Mouse (Mus musculus): ENCODE measurements around the gene Slc6a12. TPM values are rescaled to one million over a fixed set of nuclear protein-coding genes. Genes with fewer than 3 reads are reported as not detected.

Gene Slc6a12
- polyA plus RNA-seq, 1 experiment, result 1.7 TPM

GRCm38 (mm10) chr6:121343771-121344123, 871 bp downstream of the Slc6a12 start:
- H3K4me3 ChIP-seq (ENCODE audit: control insufficient read depth, low read depth, low read length), result no peak overlapping the region
- TF ChIP-seq CTCF (IDR thresholded peaks at IDR 0.05; ENCODE audit: control insufficient read depth, insufficient read depth, insufficient replicate concordance, low read depth, low read length), result no peak
- no peak for TF ChIP-seq POLR2A (IDR thresholded peaks at IDR 0.05; ENCODE audit: control insufficient read depth, low read depth, low read length)
- peaks cover 2% of the 10 kb centered on the region for H3K4me1 ChIP-seq (ENCODE audit: control insufficient read depth, insufficient read depth, low read length)
- H3K27me3 ChIP-seq (ENCODE audit: control insufficient read depth, insufficient read depth, low read length), result no peaks in the 10 kb centered on the region
- no peaks in the 10 kb centered on the region for H3K36me3 ChIP-seq (ENCODE audit: control insufficient read depth, insufficient read depth, low read length)
- no peak overlapping the region for H3K27ac ChIP-seq (ENCODE audit: control insufficient read depth, insufficient read depth, low read depth, low read length)

DNA sequence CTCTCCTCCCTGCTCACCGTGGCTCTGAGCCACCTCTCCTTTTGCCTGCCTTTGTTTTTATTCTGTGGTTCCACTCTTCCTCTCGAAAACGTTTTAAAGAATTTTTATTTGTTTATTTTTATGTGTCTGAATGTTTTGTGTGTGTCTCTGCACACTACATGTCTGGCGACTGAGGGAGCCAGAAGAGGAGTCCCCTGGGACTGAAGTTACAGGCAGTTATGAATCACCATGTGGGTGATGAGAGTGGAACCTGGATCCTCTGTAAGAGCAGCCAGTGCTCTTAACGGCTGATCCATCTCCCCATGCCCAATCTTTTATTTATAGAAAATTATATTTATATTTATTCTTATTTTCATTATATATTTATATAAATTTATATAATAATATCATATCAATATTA, 1.5 kb downstream of the Slc6a12 start:
- H3K27ac ChIP-seq (ENCODE audit: control insufficient read depth, insufficient read depth, low read depth, low read length), result no peak overlapping the region
- H3K27me3 ChIP-seq (ENCODE audit: control insufficient read depth, insufficient read depth, low read length), result no peaks in the 10 kb centered on the region
- TF ChIP-seq CTCF (IDR thresholded peaks at IDR 0.05; ENCODE audit: control insufficient read depth, insufficient read depth, insufficient replicate concordance, low read depth, low read length) (no peak), POLR2A (IDR thresholded peaks at IDR 0.05; ENCODE audit: control insufficient read depth, low read depth, low read length) (no peak)
- H3K36me3 ChIP-seq (ENCODE audit: control insufficient read depth, insufficient read depth, low read length), result no peaks in the 10 kb centered on the region
- H3K4me3 ChIP-seq (ENCODE audit: control insufficient read depth, low read depth, low read length), result no peak overlapping the region
- peaks cover 2% of the 10 kb centered on the region for H3K4me1 ChIP-seq (ENCODE audit: control insufficient read depth, insufficient read depth, low read length)

DNA sequence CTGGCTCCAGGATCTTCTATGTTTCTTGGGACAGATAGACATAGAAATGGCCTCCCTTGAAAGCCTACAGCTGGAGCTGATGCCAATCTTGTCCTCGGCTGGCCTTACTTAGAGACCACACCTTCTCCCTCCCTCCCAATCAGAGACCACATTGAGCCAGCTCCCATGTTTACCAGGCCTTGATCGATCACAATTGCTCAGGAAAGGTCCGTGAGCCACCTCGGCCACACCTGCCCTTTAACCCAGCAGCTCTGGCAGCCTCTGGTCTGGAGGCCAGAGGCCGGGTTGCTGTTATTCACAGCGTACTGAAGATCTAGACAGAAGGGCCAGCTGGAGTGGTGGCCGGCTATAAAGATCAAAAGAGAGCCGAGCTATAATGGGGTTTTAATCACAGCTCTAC, 3.6 kb downstream of the Slc6a12 start:
- Histone ChIP-seq H3K4me3 (ENCODE audit: control insufficient read depth, low read depth, low read length) (no peak overlapping the region), H3K36me3 (ENCODE audit: control insufficient read depth, insufficient read depth, low read length) (no peaks in the 10 kb centered on the region), H3K27me3 (ENCODE audit: control insufficient read depth, insufficient read depth, low read length) (no peaks in the 10 kb centered on the region), H3K4me1 (ENCODE audit: control insufficient read depth, insufficient read depth, low read length) (peaks cover 2% of the 10 kb centered on the region), H3K27ac (ENCODE audit: control insufficient read depth, insufficient read depth, low read depth, low read length) (no peak overlapping the region)
- TF ChIP-seq POLR2A (IDR thresholded peaks at IDR 0.05; ENCODE audit: control insufficient read depth, low read depth, low read length) (no peak), CTCF (IDR thresholded peaks at IDR 0.05; ENCODE audit: control insufficient read depth, insufficient read depth, insufficient replicate concordance, low read depth, low read length) (no peak)

DNA sequence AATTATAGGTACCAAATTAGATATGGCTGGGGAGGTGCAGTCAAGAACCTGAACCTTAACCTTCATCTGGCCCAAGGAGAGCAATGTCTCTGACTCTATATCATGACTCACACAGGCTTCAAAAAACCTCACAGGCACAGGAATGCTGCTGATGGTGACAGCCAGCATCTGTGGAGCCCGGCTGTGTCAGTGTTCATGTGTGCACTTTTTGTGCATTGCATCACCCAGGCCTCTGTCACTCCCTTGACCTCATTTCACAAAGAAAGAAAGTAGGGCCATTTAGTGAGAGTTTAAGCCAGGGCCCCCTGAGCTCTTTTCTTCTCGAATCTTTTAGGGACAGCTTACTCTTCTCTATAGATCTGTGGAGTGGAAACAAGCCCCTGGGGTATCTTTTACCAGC, 9.4 kb downstream of the Slc6a12 start:
- Histone ChIP-seq H3K4me1 (ENCODE audit: control insufficient read depth, insufficient read depth, low read length) (no peaks in the 10 kb centered on the region), H3K4me3 (ENCODE audit: control insufficient read depth, low read depth, low read length) (no peak overlapping the region), H3K27ac (ENCODE audit: control insufficient read depth, insufficient read depth, low read depth, low read length) (no peak overlapping the region), H3K36me3 (ENCODE audit: control insufficient read depth, insufficient read depth, low read length) (no peaks in the 10 kb centered on the region), H3K27me3 (ENCODE audit: control insufficient read depth, insufficient read depth, low read length) (no peaks in the 10 kb centered on the region)
- TF ChIP-seq POLR2A (IDR thresholded peaks at IDR 0.05; ENCODE audit: control insufficient read depth, low read depth, low read length), result no peak
- no peak for TF ChIP-seq CTCF (IDR thresholded peaks at IDR 0.05; ENCODE audit: control insufficient read depth, insufficient read depth, insufficient replicate concordance, low read depth, low read length)

- Histone ChIP-seq H3K4me3 (ENCODE audit: control insufficient read depth, low read depth, low read length) (no peak overlapping the region), H3K4me1 (ENCODE audit: control insufficient read depth, insufficient read depth, low read length) (no peaks in the 10 kb centered on the region), H3K36me3 (ENCODE audit: control insufficient read depth, insufficient read depth, low read length) (no peaks in the 10 kb centered on the region), H3K27me3 (ENCODE audit: control insufficient read depth, insufficient read depth, low read length) (no peaks in the 10 kb centered on the region), H3K27ac (ENCODE audit: control insufficient read depth, insufficient read depth, low read depth, low read length) (no peak overlapping the region)
- no peak for TF ChIP-seq CTCF (IDR thresholded peaks at IDR 0.05; ENCODE audit: control insufficient read depth, insufficient read depth, insufficient replicate concordance, low read depth, low read length)
- TF ChIP-seq POLR2A (IDR thresholded peaks at IDR 0.05; ENCODE audit: control insufficient read depth, low read depth, low read length), result no peak
Measured at GRCm38 (mm10) chr6:121356041-121356440, 13.2 kb downstream of the Slc6a12 start.

GRCm38 (mm10) chr6:121357232-121357631, 14.4 kb downstream of the Slc6a12 start:
- no peak for TF ChIP-seq POLR2A (IDR thresholded peaks at IDR 0.05; ENCODE audit: control insufficient read depth, low read depth, low read length)
- TF ChIP-seq CTCF (IDR thresholded peaks at IDR 0.05; ENCODE audit: control insufficient read depth, insufficient read depth, insufficient replicate concordance, low read depth, low read length), result no peak
- H3K4me1 ChIP-seq (ENCODE audit: control insufficient read depth, insufficient read depth, low read length), result no peaks in the 10 kb centered on the region
- H3K4me3 ChIP-seq (ENCODE audit: control insufficient read depth, low read depth, low read length), result no peak overlapping the region
- no peaks in the 10 kb centered on the region for H3K27me3 ChIP-seq (ENCODE audit: control insufficient read depth, insufficient read depth, low read length)
- no peaks in the 10 kb centered on the region for H3K36me3 ChIP-seq (ENCODE audit: control insufficient read depth, insufficient read depth, low read length)
- no peak overlapping the region for H3K27ac ChIP-seq (ENCODE audit: control insufficient read depth, insufficient read depth, low read depth, low read length)

- Histone ChIP-seq H3K4me3 (ENCODE audit: control insufficient read depth, low read depth, low read length) (no peak overlapping the region), H3K27me3 (ENCODE audit: control insufficient read depth, insufficient read depth, low read length) (no peaks in the 10 kb centered on the region), H3K4me1 (ENCODE audit: control insufficient read depth, insufficient read depth, low read length) (peaks cover 5% of the 10 kb centered on the region; the same call in 1 of the 2 replicates), H3K27ac (ENCODE audit: control insufficient read depth, insufficient read depth, low read depth, low read length) (no peak overlapping the region), H3K36me3 (ENCODE audit: control insufficient read depth, insufficient read depth, low read length) (no peaks in the 10 kb centered on the region)
- TF ChIP-seq POLR2A (IDR thresholded peaks at IDR 0.05; ENCODE audit: control insufficient read depth, low read depth, low read length) (no peak), CTCF (IDR thresholded peaks at IDR 0.05; ENCODE audit: control insufficient read depth, insufficient read depth, insufficient replicate concordance, low read depth, low read length) (no peak)
Measured at GRCm38 (mm10) chr6:121363061-121363460, 20.2 kb downstream of the Slc6a12 start.

GRCm38 (mm10) chr6:121363956-121364355, 21.1 kb downstream of the Slc6a12 start:
- Histone ChIP-seq H3K27ac (ENCODE audit: control insufficient read depth, insufficient read depth, low read depth, low read length) (no peak overlapping the region), H3K4me1 (ENCODE audit: control insufficient read depth, insufficient read depth, low read length) (peaks cover 5% of the 10 kb centered on the region; the same call in 1 of the 2 replicates), H3K27me3 (ENCODE audit: control insufficient read depth, insufficient read depth, low read length) (no peaks in the 10 kb centered on the region), H3K4me3 (ENCODE audit: control insufficient read depth, low read depth, low read length) (no peak overlapping the region), H3K36me3 (ENCODE audit: control insufficient read depth, insufficient read depth, low read length) (no peaks in the 10 kb centered on the region)
- TF ChIP-seq POLR2A (IDR thresholded peaks at IDR 0.05; ENCODE audit: control insufficient read depth, low read depth, low read length), result no peak

Measured in testis, adult 2 months (tissue).